Mouse (Mus musculus) liver, adult 2 months (tissue): ENCODE results near the gene Cpox. TPM values are rescaled to one million over a fixed set of nuclear protein-coding genes. Genes with fewer than 3 reads are reported as not detected.

Source experiments
- DNase-seq: peaks from one replicate; pipeline ENCODE4 v3.0.0-alpha.2; 2011; ENCODE audit warnings: low read depth, low spot score; ENCODE audit errors: extremely low read depth
- H3K27ac ChIP-seq: fragments of 200-500 bp; replicated peaks from 2 replicates; pipeline ENCODE4 v1.5.1; 2012; ENCODE audit warnings: low read depth, mild to moderate bottlenecking, control low read depth, inconsistent platforms, low read length; ENCODE audit not compliant: insufficient read depth
- H3K27me3 ChIP-seq: fragments of 200-500 bp; 2 replicates; pipeline ENCODE4 v1.6.1; 2012; ENCODE audit warnings: mild to moderate bottlenecking, moderate library complexity, low read length, inconsistent platforms; ENCODE audit not compliant: control insufficient read depth, insufficient read depth
- H3K36me3 ChIP-seq: fragments of 200-500 bp; 2 replicates; pipeline ENCODE4 v1.6.1; 2012; ENCODE audit warnings: low read length, inconsistent platforms; ENCODE audit not compliant: control insufficient read depth, insufficient read depth
- H3K4me1 ChIP-seq: fragments of 200-500 bp; 2 replicates; pipeline ENCODE4 v1.6.1; 2011; ENCODE audit warnings: low read length; ENCODE audit not compliant: control insufficient read depth, insufficient read depth
- H3K4me3 ChIP-seq: fragments of 200-500 bp; 2 replicates; pipeline ENCODE4 v1.5.1; 2011; ENCODE audit warnings: low read depth, mild to moderate bottlenecking, control low read depth, low read length, moderate library complexity; ENCODE audit not compliant: insufficient read depth
- H3K79me2 ChIP-seq: fragments of 200-500 bp; 2 replicates; pipeline ENCODE4 v1.6.1; 2012; ENCODE audit warnings: inconsistent platforms, mild to moderate bottlenecking, low read length, moderate library complexity; ENCODE audit not compliant: control insufficient read depth, insufficient read depth
- H3K9ac ChIP-seq: fragments of 200-500 bp; 2 replicates; pipeline ENCODE4 v1.6.1; 2012; ENCODE audit warnings: low read depth, mild to moderate bottlenecking, control low read depth, inconsistent platforms, low read length
- CTCF ChIP-seq: fragments of 200-500 bp; IDR thresholded peaks from 2 replicates; pipeline ENCODE4 v1.5.1; 2011; ENCODE audit warnings: low read depth, low read length, control low read depth
- POLR2A ChIP-seq: fragments of 200-500 bp; IDR thresholded peaks from 2 replicates; pipeline ENCODE4 v1.6.1; 2011; ENCODE audit warnings: low read length, control low read depth; ENCODE audit not compliant: insufficient read depth; ENCODE audit errors: extremely low read depth
- WGBS: fragments of 180-500 bp; shearing (Covaris S2); methylation state at CpG from one replicate; pipeline ENCODE4 v1.1.7; 2018; 5-methylcytosine and 5-hydroxymethylcytosine counted together
- polyA plus RNA-seq: library from polyadenylated mRNA; depleted of rRNA; stranded (reverse); fragments of >200 nt; gene quantifications from 2 replicates; pipeline ENCODE4 v1.2.3, GENCODE M21; 2012
- total RNA-seq: library from RNA; depleted of rRNA; stranded (reverse); fragments of >200 nt; gene quantifications from 2 replicates; pipeline ENCODE4 v1.2.3, GENCODE M21; 2014

Cpox gene
- total and polyA plus RNA-seq, 2 experiments: 68.1 to 75.2 TPM

DNA sequence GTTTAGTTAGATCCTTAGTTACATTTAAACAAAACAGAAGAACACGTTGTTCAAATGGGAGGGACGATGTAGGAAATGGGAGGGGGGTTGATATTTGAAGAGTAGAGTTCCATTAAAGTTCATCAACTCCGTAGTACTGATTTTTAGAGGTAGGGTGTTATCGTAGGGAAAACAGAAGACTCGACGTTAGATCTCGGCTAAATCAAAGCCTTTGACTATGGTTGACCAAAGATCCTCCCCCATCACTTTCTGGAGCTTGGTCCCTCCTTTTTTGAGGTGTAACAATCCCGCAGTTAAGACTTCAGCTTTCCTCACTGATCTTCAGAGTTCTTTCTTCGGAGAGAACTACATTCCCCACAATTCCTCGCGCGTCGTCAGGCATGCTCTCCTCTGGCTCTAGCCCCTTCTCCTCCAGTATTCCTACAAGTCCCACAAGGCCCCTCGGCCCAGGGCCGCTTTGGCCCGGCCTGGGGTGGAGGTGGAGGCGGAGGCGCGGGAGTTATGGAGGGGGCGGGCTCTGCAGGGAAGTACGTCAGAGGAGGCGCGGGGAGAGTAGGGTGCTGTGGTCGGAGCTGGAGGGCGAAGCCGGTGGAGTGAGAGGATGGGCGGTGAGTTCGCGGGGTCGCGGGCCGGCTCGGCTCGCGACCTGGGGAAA lies 57.5 kb downstream of the Cpox start, which contains the start of gene Cldnd1:
Cldnd1 (plus strand) TSS at position 434 of the 655 bp plus-strand sequence.
- TF ChIP-seq POLR2A (peak; percentile 54), CTCF (no peak)
- H3K9ac ChIP-seq: peak within 1 kb of the TSS; percentile 79
- under 1% methylated on average over 35 of the region's 35 CpGs for WGBS
- peak within 1 kb of the TSS; percentile 82 for H3K27ac ChIP-seq
- peaks cover 1% of the 10 kb centered on the region; the same call in 1 of the 2 replicates for H3K4me1 ChIP-seq
- no peaks in the 10 kb centered on the region for H3K27me3 ChIP-seq
- H3K4me3 ChIP-seq: peak within 1 kb of the TSS; percentile 90
- peaks cover 24% of the 10 kb centered on the region for H3K36me3 ChIP-seq
- DNase-seq: peak; percentile 97
- 0 out of 2 replicates have a peak, but pooled peaks cover 3% of the 10 kb centered on the region for H3K79me2 ChIP-seq

GRCm38 (mm10) chr16:58728176-58728671 lies 58.1 kb downstream of the Cpox start:
- DNase-seq: peak; percentile 66
- Histone ChIP-seq H3K36me3 (peaks cover 28% of the 10 kb centered on the region), H3K27me3 (no peaks in the 10 kb centered on the region), H3K79me2 (0 out of 2 replicates have a peak, but pooled peaks cover 3% of the 10 kb centered on the region), H3K9ac (peak overlapping the region; percentile 79), H3K27ac (peak overlapping the region; percentile 82), H3K4me3 (peak overlapping the region; percentile 90), H3K4me1 (peaks cover 1% of the 10 kb centered on the region; the same call in 1 of the 2 replicates)
- WGBS: 1% methylated on average over 31 of the region's 31 CpGs
- TF ChIP-seq CTCF (no peak), POLR2A (no peak; the same call in 1 of the 2 replicates)

- no peak for DNase-seq
- peaks cover 18% of the 10 kb centered on the region for H3K36me3 ChIP-seq
- 87% methylated on average over 4 of the region's 4 CpGs for WGBS
- no peak overlapping the region for H3K4me3 ChIP-seq
- no peaks in the 10 kb centered on the region for H3K79me2 ChIP-seq
- H3K9ac ChIP-seq: no peak overlapping the region
- H3K27me3 ChIP-seq: no peaks in the 10 kb centered on the region
- TF ChIP-seq POLR2A (no peak), CTCF (no peak)
- no peaks in the 10 kb centered on the region for H3K4me1 ChIP-seq
- no peak overlapping the region for H3K27ac ChIP-seq
Measured at GRCm38 (mm10) chr16:58738205-58738604, 68.1 kb downstream of the Cpox start.

DNA sequence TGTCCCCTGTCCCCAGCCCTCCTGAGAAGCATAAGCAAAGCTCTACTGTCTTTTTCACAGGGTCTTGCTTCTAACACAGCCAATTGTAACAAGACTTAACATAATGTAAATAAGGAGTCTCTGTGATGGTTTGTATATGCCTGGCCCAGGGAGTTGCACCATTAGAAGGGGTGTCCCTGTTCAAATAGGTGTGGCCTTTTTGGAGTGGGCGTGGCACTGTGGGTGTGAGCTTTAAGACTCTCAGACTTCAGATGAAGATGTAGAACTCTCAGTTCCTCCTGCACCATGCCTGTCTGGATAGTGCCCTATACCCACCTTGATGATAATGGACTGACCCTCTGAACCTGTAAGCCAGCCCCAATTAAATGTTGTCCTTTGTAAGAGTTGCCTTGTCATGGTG lies 68.7 kb downstream of the Cpox start:
- Histone ChIP-seq H3K36me3 (peaks cover 14% of the 10 kb centered on the region), H3K9ac (no peak overlapping the region), H3K79me2 (no peaks in the 10 kb centered on the region), H3K4me1 (no peaks in the 10 kb centered on the region), H3K4me3 (no peak overlapping the region), H3K27me3 (no peaks in the 10 kb centered on the region), H3K27ac (no peak overlapping the region)
- no peak for DNase-seq
- TF ChIP-seq CTCF: no peak
- TF ChIP-seq POLR2A: no peak
- 100% methylated on average over 1 of the region's 1 CpGs for WGBS

DNA sequence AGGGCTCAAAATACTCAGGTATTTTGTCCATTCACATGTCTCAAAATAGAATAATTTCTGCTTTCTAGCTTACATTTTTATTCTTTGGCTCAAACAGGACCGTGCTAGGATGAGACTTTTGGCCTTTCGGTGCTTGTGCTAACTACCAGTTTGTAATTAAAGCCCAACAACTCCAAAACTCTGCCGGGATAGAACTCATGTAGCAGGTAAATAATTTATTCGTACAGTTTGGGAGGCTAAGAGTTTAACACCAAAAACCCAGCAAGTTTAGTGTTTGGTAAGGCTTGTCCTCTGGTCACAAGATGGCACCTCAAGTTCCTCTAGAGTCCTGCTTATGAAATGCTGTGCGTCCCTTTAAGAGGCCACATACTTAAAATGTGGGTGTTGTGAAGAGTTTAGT lies 70.7 kb downstream of the Cpox start:
- no peak overlapping the region for H3K9ac ChIP-seq
- H3K79me2 ChIP-seq: no peaks in the 10 kb centered on the region
- TF ChIP-seq CTCF: no peak
- TF ChIP-seq POLR2A: no peak
- H3K27ac ChIP-seq: no peak overlapping the region
- H3K4me1 ChIP-seq: no peaks in the 10 kb centered on the region
- peaks cover 2% of the 10 kb centered on the region; the same call in 1 of the 2 replicates for H3K36me3 ChIP-seq
- 95% methylated on average over 5 of the region's 5 CpGs for WGBS
- H3K4me3 ChIP-seq: no peak overlapping the region
- DNase-seq: no peak
- no peaks in the 10 kb centered on the region for H3K27me3 ChIP-seq

DNA sequence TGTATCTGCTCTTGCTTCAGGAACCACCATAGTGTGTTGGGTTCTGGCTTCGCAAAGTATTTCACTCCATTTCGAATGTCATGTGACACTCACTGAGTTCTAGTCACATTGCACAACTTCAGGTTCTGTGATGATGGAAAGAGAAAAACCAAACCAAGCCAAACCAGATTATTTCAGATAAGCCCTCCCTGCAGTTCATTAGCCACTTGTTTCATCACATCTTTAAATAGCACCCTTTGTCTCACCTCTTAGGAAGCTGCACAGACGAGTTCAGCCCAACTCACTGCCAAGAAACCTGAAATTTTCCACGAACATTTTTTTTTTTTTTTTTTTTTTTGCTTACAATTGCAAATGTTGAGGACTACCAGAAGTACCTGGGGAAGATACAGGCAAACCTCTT lies 76.6 kb downstream of the Cpox start:
- 54% methylated on average over 4 of the region's 4 CpGs for WGBS
- TF ChIP-seq POLR2A (no peak), CTCF (no peak)
- peak; percentile 15 for DNase-seq
- Histone ChIP-seq H3K36me3 (no peaks in the 10 kb centered on the region), H3K79me2 (no peaks in the 10 kb centered on the region), H3K9ac (no peak overlapping the region), H3K27me3 (no peaks in the 10 kb centered on the region), H3K27ac (no peak overlapping the region), H3K4me3 (no peak overlapping the region), H3K4me1 (no peaks in the 10 kb centered on the region)
